Mouse (Mus musculus) monocyte, adult 2 months (primary cell): ENCODE measurements around the gene Pou2af1.

ENCODE experiments used
- DNase-seq, 2 experiments: peaks; one replicate each; pipeline ENCODE4 v3.0.0; 2022; ENCODE audit warnings: low spot score in 2 of 2, low read depth in 1 of 2

Gene Pou2af1

GRCm38 (mm10) chr9:51213023-51213728 lies at the start of gene Pou2af1:
TSS of gene Pou2af1 (plus strand) at chr9:51213708.
- no peak for DNase-seq

DNA sequence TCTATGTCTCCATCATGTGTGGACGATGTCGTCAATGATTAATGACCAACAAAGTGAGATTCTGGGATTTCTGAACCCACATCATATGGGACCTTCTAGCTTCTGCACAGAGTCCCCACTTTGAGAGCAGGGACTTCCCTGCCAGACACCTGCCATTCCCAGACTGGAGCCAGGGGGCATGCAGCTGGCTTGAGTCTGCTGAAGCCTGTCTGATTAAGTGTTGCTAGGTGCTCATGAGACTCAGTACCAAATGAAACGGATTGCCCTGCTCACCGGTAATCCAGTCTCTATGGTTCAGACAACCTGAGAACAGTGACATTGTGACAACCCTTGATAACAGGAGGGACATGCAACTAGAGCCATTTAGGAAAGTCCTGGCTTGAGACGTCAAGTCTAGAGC lies 49.5 kb upstream of the Pou2af1 start:
- DNase-seq, result no peak

- no peak for DNase-seq
Observed at GRCm38 (mm10) chr9:51165312-51166180, 48.0 kb upstream of the Pou2af1 start, which contains the start of gene Gm32742. TSS of gene Gm32742 (minus strand) at chr9:51165517.

DNA sequence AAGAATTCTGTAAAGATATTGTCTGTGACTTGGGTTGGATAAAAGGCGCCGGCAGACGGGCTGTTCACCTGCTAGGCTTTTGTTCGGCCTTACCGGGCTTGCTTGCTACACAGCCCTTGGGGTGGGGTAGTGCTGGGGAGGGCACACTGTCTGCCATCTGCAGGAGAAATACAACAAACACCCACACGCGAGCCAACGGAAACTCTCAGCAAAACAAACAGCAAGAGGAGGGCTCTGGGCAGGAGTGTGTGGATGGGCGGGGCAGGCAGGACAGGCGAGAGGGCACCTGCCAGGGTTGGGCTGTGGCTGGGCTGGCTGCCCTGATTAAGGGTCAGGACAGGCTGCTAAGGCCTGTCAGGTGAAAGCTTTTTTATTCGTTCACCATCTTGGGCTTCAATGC lies 45.6 kb upstream of the Pou2af1 start:
- no peak for DNase-seq

GRCm38 (mm10) chr9:51168698-51169097 lies 44.8 kb upstream of the Pou2af1 start:
- DNase-seq, result no peak

GRCm38 (mm10) chr9:51169133-51169532 lies 44.4 kb upstream of the Pou2af1 start:
- no peak for DNase-seq

DNA sequence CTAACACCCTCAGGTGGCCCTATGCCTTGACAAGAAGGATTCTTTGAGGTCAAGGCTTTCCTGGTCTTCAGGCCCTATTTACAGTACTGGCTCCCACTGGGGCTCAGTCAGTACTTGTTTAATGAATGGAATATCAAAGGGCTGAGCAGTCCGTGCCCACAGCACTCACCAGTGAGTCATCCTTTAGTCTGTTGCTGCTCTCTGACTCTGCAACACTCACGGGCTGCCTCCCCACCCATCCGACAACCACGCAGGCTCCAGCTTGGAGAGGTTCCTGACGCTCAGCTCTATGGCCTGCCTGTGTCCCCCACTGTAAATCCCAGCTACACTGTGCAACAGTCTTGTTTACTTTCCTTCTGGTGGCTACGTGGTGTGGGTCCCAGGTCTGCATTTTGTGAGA lies 43.2 kb upstream of the Pou2af1 start:
- DNase-seq, result no peak

DNA sequence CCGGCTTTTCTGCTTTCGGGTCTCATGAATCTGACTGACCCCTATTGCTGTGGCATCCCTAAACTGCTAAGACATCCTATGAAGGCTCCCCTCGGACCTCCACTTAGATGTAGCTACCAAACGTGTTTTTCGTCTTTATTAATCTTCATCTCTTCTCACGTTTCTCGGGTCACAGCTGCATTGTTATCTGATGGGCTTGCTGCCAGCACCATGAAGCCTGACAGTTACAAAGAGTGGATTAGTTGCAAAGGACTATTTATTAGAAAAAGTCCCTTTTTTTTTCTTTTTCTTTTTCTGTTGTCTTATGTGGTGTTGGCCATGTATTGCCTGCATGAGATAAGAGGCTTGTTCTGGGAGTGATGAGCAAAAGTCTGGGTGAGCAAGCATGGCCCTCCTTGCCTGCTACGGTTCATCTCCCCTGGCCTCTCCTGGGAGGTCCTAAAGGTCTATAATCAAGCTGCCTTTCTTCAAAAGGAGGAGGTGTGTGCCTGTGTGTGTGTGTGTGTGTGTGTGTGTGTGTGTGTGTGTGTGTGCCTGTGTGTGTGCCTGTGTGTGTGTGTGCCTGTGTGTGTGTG lies 38.5 kb upstream of the Pou2af1 start:
- no peak for DNase-seq

DNA sequence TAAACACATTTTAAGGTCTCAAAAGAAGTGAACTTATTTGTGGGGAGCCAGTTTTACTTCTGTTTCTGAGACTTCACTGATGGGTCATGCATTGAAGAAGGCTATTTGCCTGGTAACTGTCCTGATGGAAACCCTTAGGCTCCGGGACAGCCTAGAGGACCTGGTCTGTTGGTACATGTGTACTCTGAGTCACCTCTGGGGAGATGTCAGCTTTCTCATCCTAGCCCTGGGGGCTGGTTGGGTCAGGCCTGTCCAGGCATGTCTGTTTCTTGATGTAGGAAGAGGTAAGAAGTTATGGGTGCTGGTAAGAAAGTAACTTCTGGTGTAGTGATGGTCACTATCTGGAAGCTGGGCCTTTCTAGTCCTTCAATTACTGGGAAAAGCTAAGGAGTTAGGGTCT lies 37.8 kb upstream of the Pou2af1 start:
- no peak for DNase-seq

DNA sequence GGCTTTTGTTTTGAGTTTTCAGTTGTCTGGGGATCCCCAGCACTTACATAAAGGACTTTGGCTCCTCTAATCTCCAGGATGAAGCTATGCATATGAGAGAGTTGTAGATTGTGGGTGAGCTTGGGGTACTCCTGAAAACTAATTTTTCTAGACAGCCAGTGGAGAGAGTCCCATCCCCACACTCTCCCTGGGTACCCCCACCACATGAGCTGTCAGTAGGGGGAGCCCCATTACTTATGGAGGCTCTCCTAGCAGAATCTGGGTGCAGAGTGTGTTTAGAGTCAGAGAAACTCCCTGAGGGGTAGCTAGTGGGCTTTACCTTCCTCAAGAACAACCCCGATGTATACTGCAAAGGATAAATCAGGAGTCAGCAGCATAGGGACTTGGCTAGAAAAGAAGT lies 35.2 kb upstream of the Pou2af1 start:
- DNase-seq, result no peak

GRCm38 (mm10) chr9:51180621-51181020 lies 32.9 kb upstream of the Pou2af1 start:
- DNase-seq, result no peak

DNA sequence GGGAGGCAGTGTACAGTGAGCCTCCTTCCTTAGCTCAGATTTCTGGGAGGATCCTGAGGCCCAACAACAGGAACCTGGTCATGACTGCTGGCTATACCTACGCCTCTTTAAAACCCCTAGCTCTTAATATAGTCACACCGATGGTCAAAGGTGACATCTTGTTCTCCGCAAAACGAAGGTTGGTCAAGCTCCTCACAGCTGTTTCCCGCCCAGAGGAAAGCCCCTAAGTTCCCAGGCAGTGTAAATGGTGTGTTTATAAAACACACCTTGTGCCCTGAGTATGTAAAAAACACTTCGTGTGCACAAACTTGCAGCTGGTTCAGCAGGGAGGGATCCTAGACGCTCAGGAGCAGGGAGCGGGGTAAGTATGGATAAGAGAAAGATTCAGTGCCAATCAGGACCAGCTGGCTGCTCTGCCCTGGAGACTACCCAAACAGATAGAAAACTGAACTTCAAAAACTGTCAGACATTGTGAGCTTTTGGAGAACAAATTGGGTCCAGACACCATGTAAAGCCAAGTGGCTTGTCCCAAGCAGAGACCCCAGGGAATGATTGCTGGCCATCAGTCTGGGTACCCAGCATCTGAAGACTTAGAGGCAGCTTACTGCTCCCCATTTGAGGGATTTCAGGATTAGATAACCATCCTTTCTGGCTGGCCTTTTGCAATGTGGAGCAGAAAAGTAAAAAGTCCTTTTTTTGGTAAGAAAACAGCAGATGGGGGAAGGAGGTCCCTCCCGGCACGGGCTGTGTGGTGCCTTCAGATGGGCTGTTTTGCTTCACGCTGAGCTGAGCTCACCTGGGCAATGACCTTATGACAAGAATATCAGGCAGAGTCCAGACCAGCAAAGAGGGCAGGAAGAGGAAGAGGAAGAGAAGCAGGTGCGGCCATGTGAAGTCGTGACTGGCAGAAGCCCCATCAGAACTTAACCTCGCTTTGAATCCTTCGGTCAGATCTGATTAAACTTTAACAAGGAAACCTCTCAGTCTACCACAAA lies 30.5 kb upstream of the Pou2af1 start:
- no peak for DNase-seq

DNA sequence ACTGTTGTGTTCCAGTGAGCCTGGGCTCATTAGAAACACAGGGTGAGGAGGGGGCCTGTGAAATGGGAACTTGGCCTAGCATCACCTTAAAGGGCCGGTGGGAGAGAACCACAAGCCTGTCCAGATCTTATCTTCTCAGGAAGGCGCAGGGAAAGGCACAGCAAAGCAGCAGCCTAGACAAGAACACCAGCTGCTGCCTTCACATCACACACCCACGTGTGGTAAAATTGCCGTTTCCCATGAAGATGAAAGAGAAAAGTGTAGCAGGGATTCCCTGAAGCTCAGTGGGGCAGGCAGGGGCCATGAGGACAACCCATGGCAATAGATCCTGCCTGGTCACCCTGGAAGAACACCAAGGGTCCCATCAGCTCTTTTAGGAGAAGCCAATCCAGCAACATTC lies 28.1 kb upstream of the Pou2af1 start:
- DNase-seq, result no peak

GRCm38 (mm10) chr9:51185871-51186270 lies 27.6 kb upstream of the Pou2af1 start:
- no peak for DNase-seq

DNA sequence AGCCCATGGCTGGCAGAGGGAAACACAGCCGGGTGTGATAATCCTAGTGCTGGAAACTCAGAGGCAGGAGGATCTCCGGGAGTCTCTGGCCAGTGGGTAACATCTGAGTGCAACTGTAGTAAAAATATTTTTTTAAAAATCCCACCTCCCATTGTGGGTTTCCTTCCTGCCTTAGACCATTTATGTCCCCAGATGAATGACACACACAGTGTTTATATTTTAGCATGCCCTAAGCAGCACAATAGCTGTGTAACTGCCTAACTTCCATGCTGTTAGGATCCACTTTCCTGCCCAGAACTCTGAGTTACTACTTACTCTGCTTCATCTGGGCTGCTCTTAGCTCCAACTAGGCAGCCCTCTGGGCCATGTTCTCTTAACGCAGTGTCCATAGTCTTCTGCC lies 22.9 kb upstream of the Pou2af1 start:
- DNase-seq, result no peak

DNA sequence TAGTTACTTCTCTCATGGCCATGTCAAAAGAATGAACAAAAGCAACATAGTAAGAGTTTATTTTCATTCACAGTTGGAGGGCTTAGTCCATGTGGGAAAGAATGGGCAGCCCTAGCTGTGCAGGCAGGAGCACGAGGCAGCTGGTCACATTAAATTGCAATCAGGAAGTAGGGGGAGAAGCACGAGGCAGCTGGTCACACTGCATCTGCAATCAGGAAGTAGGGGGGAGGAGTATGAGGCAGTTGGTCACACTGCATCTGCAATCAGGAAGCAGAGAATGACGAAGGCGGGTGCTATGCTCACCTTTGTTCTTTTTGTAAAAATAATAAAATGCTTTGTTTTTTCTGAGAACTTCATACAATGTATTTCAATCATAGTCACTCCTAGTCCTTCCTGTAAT lies 18.7 kb upstream of the Pou2af1 start:
- DNase-seq, result no peak

GRCm38 (mm10) chr9:51208974-51209332 lies 4.6 kb upstream of the Pou2af1 start:
- no peak for DNase-seq

- DNase-seq, result no peak
Observed at GRCm38 (mm10) chr9:51211191-51211590, 2.3 kb upstream of the Pou2af1 start.

GRCm38 (mm10) chr9:51213729-51214237 lies 275 bp downstream of the Pou2af1 start:
- no peak for DNase-seq

DNA sequence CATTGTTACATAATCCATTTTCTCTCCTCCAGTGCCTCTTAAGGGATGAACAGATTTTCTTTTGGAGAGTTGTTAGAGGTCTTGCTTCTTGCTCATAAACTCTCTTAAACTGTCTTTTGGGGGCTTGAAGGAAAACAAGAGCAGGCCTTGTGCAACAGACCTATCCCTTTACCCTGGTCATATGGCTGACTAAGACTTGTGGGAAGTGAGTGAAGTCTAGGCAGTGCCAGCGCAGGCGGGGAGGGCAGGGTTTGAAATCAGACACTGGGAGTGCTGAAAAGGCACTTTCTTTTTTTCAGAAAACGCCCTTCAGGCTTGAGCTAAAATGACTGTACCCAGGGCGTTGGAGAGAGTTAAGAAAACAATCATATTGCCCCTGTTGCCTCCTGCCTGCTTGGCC lies 1.8 kb downstream of the Pou2af1 start:
- DNase-seq, result no peak

GRCm38 (mm10) chr9:51215949-51216348 lies 2.4 kb downstream of the Pou2af1 start:
- DNase-seq, result no peak
